Mouse (Mus musculus): ENCODE measurements around the gene Gfi1b. TPM values are rescaled to one million over a fixed set of nuclear protein-coding genes. Genes with fewer than 3 reads are reported as not detected.
A peak's percentile ranks its signal among the peaks of the same experiment; 100 is the strongest.

Gfi1b gene
- polyA plus RNA-seq, 1 experiment from 2014 or later: 2.6 TPM

DNA sequence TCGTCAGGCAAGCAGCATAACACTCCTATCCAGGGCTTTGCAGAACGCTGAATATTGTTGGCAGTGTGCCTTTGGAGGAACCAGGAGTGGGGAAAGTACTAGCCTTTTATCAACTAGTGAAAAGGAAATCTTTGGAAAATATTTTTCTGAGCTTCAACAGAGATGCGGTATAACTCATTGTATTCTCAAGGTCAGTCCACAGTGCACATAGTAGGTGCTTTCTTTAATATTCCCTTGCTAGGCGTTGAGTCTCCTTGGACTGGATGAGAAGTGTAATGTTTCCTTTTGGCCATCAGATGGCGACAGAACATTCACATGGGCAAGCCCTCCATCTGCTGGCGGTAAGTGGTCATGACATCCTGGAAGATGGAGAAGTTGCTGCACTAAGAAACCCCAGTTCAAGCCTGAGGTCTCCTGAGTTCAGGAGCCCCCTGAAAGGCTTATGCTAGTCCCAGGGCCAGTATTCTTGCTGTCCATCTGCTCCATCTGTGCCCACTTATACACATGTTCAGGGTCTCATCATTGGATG lies 36.7 kb downstream of the Gfi1b start:
- Histone ChIP-seq H3K27me3 (ENCODE audit: control insufficient read depth, insufficient read depth, low read length) (no peaks in the 10 kb centered on the region), H3K4me2 (ENCODE audit: low read depth) (no peak overlapping the region), H3K4me3 (ENCODE audit: low read depth, low read length) (no peak overlapping the region), H3K4me1 (ENCODE audit: control insufficient read depth, insufficient read depth, low read length) (peaks cover 9% of the 10 kb centered on the region; the same call in 1 of the 2 replicates), H3K36me3 (ENCODE audit: control insufficient read depth, insufficient read depth, low read length) (no peaks in the 10 kb centered on the region), H3K9ac (ENCODE audit: low read length) (no peak overlapping the region), H3K9me3 (ENCODE audit: control insufficient read depth, low read length) (no peaks in the 10 kb centered on the region), H3K27ac (ENCODE audit: low read depth, low read length) (no peak overlapping the region)
- ATAC-seq (ENCODE audit: insufficient read depth, low FRiP score, low TSS enrichment) (no peak), DNase-seq (ENCODE audit: low spot score) (peak; percentile 84)
- WGBS: 20% methylated on average over 6 of the region's 6 CpGs

GRCm38 (mm10) chr2:28583651-28584050 lies 38.1 kb downstream of the Gfi1b start, which contains the start of gene Gtf3c5:
TSS of gene Gtf3c5 (minus strand) at chr2:28583751.
- H3K9me3 ChIP-seq (ENCODE audit: control insufficient read depth, low read length): no peaks in the 10 kb centered on the region
- peaks cover 9% of the 10 kb centered on the region; the same call in 1 of the 2 replicates for H3K4me1 ChIP-seq (ENCODE audit: control insufficient read depth, insufficient read depth, low read length)
- ATAC-seq (ENCODE audit: insufficient read depth, low FRiP score, low TSS enrichment) (no peak), DNase-seq (ENCODE audit: low spot score) (no peak)
- H3K36me3 ChIP-seq (ENCODE audit: control insufficient read depth, insufficient read depth, low read length): 0 out of 2 replicates have a peak, but pooled peaks cover 2% of the 10 kb centered on the region
- H3K4me3 ChIP-seq (ENCODE audit: low read depth, low read length): peak within 1 kb of the TSS; percentile 61
- peak within 1 kb of the TSS; percentile 62 for H3K4me2 ChIP-seq (ENCODE audit: low read depth)
- H3K27me3 ChIP-seq (ENCODE audit: control insufficient read depth, insufficient read depth, low read length): no peaks in the 10 kb centered on the region
- peak within 1 kb of the TSS; percentile 83 for H3K27ac ChIP-seq (ENCODE audit: low read depth, low read length)
- 73% methylated on average over 9 of the region's 9 CpGs for WGBS
- H3K9ac ChIP-seq (ENCODE audit: low read length): peak within 1 kb of the TSS; percentile 67

- Histone ChIP-seq H3K4me3 (ENCODE audit: low read depth, low read length) (peak overlapping the region; percentile 61), H3K27me3 (ENCODE audit: control insufficient read depth, insufficient read depth, low read length) (no peaks in the 10 kb centered on the region), H3K4me2 (ENCODE audit: low read depth) (peak overlapping the region; percentile 62), H3K9ac (ENCODE audit: low read length) (peak overlapping the region; percentile 67), H3K9me3 (ENCODE audit: control insufficient read depth, low read length) (no peaks in the 10 kb centered on the region), H3K27ac (ENCODE audit: low read depth, low read length) (peak overlapping the region; percentile 83), H3K4me1 (ENCODE audit: control insufficient read depth, insufficient read depth, low read length) (peaks cover 9% of the 10 kb centered on the region; the same call in 1 of the 2 replicates), H3K36me3 (ENCODE audit: control insufficient read depth, insufficient read depth, low read length) (0 out of 2 replicates have a peak, but pooled peaks cover 2% of the 10 kb centered on the region)
- ATAC-seq (ENCODE audit: insufficient read depth, low FRiP score, low TSS enrichment) (peak; percentile 90), DNase-seq (ENCODE audit: low spot score) (peak; percentile 92)
- under 1% methylated on average over 56 of the region's 56 CpGs for WGBS
Observed at GRCm38 (mm10) chr2:28582647-28583353, 39.0 kb downstream of the Gfi1b start.

DNA sequence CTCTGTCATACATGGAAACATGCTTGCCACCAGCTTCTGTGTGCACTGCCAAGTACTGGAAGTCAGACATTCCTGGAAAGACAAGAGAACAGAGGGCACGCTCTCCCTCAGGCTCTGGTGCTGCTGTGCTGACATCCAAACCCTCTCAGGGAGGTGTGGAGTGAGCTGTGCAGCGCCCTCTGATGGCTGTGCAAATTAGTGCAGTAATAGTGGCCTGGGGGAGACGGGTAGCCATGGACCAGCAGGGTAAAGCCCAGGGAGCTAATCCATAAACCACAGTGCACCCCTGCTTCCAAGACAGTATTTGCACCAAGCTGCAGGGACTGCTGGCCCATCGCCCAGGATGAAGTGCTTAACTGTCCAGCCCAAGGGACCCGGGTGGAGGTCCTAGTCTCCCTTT lies 43.8 kb downstream of the Gfi1b start:
- no peak for ATAC-seq (ENCODE audit: insufficient read depth, low FRiP score, low TSS enrichment)
- no peak overlapping the region for H3K4me2 ChIP-seq (ENCODE audit: low read depth)
- H3K27me3 ChIP-seq (ENCODE audit: control insufficient read depth, insufficient read depth, low read length): no peaks in the 10 kb centered on the region
- H3K36me3 ChIP-seq (ENCODE audit: control insufficient read depth, insufficient read depth, low read length): peaks cover 21% of the 10 kb centered on the region
- no peak for DNase-seq (ENCODE audit: low spot score)
- no peaks in the 10 kb centered on the region for H3K9me3 ChIP-seq (ENCODE audit: control insufficient read depth, low read length)
- 73% methylated on average over 5 of the region's 5 CpGs for WGBS
- H3K9ac ChIP-seq (ENCODE audit: low read length): no peak overlapping the region
- H3K4me3 ChIP-seq (ENCODE audit: low read depth, low read length): no peak overlapping the region
- H3K4me1 ChIP-seq (ENCODE audit: control insufficient read depth, insufficient read depth, low read length): peaks cover 7% of the 10 kb centered on the region; the same call in 1 of the 2 replicates
- H3K27ac ChIP-seq (ENCODE audit: low read depth, low read length): no peak overlapping the region

DNA sequence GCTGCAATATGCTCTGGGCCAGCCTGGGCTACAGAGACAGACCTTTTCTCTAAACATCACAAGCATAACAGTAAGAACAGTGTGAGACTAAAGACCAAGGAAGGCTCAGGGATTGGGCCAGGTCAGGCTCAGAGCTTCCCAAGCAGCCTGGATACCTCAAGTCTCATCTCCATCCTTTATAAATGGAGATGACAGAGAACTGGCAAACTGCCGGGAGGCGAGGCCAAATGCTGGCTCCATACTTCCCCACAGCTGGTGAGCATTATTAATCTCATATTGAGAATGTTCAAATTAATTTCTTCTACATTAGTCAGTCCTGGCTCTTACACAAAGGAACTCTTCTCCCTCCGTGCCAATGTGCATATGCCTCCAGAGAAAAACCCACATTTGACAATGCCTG lies 45.0 kb downstream of the Gfi1b start:
- no peak overlapping the region for H3K4me2 ChIP-seq (ENCODE audit: low read depth)
- H3K4me3 ChIP-seq (ENCODE audit: low read depth, low read length): no peak overlapping the region
- H3K9me3 ChIP-seq (ENCODE audit: control insufficient read depth, low read length): no peaks in the 10 kb centered on the region
- DNase-seq (ENCODE audit: low spot score): no peak
- peaks cover 31% of the 10 kb centered on the region for H3K36me3 ChIP-seq (ENCODE audit: control insufficient read depth, insufficient read depth, low read length)
- no peak overlapping the region for H3K27ac ChIP-seq (ENCODE audit: low read depth, low read length)
- ATAC-seq (ENCODE audit: insufficient read depth, low FRiP score, low TSS enrichment): no peak
- H3K27me3 ChIP-seq (ENCODE audit: control insufficient read depth, insufficient read depth, low read length): no peaks in the 10 kb centered on the region
- H3K9ac ChIP-seq (ENCODE audit: low read length): no peak overlapping the region
- peaks cover 4% of the 10 kb centered on the region; the same call in 1 of the 2 replicates for H3K4me1 ChIP-seq (ENCODE audit: control insufficient read depth, insufficient read depth, low read length)
- WGBS: 91% methylated on average over 3 of the region's 3 CpGs

GRCm38 (mm10) chr2:28575341-28575740 lies 46.4 kb downstream of the Gfi1b start:
- no peaks in the 10 kb centered on the region for H3K27me3 ChIP-seq (ENCODE audit: control insufficient read depth, insufficient read depth, low read length)
- H3K4me1 ChIP-seq (ENCODE audit: control insufficient read depth, insufficient read depth, low read length): no peaks in the 10 kb centered on the region
- peaks cover 39% of the 10 kb centered on the region for H3K36me3 ChIP-seq (ENCODE audit: control insufficient read depth, insufficient read depth, low read length)
- H3K27ac ChIP-seq (ENCODE audit: low read depth, low read length): no peak overlapping the region
- DNase-seq (ENCODE audit: low spot score): no peak
- no peak overlapping the region for H3K4me3 ChIP-seq (ENCODE audit: low read depth, low read length)
- ATAC-seq (ENCODE audit: insufficient read depth, low FRiP score, low TSS enrichment): no peak
- no peaks in the 10 kb centered on the region for H3K9me3 ChIP-seq (ENCODE audit: control insufficient read depth, low read length)
- H3K9ac ChIP-seq (ENCODE audit: low read length): no peak overlapping the region
- WGBS: 85% methylated on average over 4 of the region's 4 CpGs
- no peak overlapping the region for H3K4me2 ChIP-seq (ENCODE audit: low read depth)

DNA sequence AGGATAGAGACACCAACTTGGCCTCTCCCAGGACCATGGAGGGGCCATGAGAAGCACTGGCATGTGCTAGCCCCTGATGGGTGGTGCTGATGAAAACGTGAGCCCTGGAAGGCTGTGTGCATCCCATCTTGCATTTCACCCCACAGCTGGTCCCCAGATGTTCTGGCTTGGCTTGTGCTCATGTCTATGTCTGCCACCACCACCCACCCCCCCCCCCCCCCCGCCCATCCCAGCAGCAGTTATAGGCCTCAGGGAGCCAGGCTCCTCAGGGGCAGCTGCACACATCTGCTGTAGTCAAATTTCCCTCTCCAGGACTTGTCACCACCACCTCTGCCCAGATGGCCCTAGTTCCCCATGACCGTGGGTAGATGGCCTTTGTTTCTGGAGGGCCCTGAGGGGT lies 51.9 kb downstream of the Gfi1b start:
- ATAC-seq (ENCODE audit: insufficient read depth, low FRiP score, low TSS enrichment): no peak
- no peaks in the 10 kb centered on the region for H3K27me3 ChIP-seq (ENCODE audit: control insufficient read depth, insufficient read depth, low read length)
- H3K4me2 ChIP-seq (ENCODE audit: low read depth): no peak overlapping the region
- H3K36me3 ChIP-seq (ENCODE audit: control insufficient read depth, insufficient read depth, low read length): peaks cover 48% of the 10 kb centered on the region
- no peak overlapping the region for H3K27ac ChIP-seq (ENCODE audit: low read depth, low read length)
- H3K4me1 ChIP-seq (ENCODE audit: control insufficient read depth, insufficient read depth, low read length): no peaks in the 10 kb centered on the region
- no peak overlapping the region for H3K4me3 ChIP-seq (ENCODE audit: low read depth, low read length)
- DNase-seq (ENCODE audit: low spot score): no peak
- no peaks in the 10 kb centered on the region for H3K9me3 ChIP-seq (ENCODE audit: control insufficient read depth, low read length)
- H3K9ac ChIP-seq (ENCODE audit: low read length): no peak overlapping the region
- WGBS: 42% methylated on average over 2 of the region's 3 CpGs

DNA sequence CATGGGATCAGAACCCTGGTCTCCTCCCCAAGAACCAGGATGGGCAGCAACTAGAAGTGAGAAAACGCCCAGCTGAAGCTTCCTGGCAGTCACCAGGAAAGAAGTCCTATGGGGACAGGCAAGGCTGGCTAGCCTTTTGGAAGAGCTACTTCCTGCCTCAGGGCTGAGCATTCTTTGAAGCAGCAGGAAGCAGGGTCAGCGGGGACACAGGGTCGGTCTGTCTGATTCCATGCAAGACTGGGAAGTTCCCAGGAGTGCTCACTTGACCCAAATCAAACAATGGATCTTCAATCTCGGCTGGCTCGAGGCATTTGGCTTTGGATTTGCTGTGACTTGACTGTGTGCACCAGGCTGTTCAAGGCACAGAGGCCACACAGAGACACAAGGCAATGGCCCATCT lies 55.2 kb downstream of the Gfi1b start:
- peaks cover 26% of the 10 kb centered on the region for H3K36me3 ChIP-seq (ENCODE audit: control insufficient read depth, insufficient read depth, low read length)
- no peak overlapping the region for H3K9ac ChIP-seq (ENCODE audit: low read length)
- no peaks in the 10 kb centered on the region for H3K4me1 ChIP-seq (ENCODE audit: control insufficient read depth, insufficient read depth, low read length)
- ATAC-seq (ENCODE audit: insufficient read depth, low FRiP score, low TSS enrichment) (no peak), DNase-seq (ENCODE audit: low spot score) (no peak)
- no peak overlapping the region for H3K27ac ChIP-seq (ENCODE audit: low read depth, low read length)
- no peak overlapping the region for H3K4me2 ChIP-seq (ENCODE audit: low read depth)
- no peaks in the 10 kb centered on the region for H3K27me3 ChIP-seq (ENCODE audit: control insufficient read depth, insufficient read depth, low read length)
- WGBS: 74% methylated on average over 5 of the region's 5 CpGs
- no peaks in the 10 kb centered on the region for H3K9me3 ChIP-seq (ENCODE audit: control insufficient read depth, low read length)
- no peak overlapping the region for H3K4me3 ChIP-seq (ENCODE audit: low read depth, low read length)

DNA sequence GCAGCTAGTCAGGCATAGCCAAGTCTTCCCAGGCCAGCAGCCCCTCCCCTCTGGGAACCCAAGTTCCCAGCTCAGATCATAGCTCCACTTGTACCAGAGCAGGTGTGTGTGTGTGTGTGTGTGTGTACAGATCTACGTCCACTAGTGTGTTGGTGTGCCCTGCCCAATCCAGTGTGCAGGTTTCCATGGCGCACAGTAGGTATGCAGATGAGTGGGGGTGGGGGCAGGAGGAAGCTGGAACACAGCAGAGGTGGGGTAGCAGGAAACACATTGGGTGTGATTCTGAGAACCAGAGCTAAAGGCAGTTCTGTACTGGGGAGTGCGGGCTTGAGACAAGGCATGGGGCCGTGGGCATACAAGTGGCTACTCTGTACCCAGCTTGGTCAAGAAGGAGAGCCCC lies 57.4 kb downstream of the Gfi1b start:
- H3K27me3 ChIP-seq (ENCODE audit: control insufficient read depth, insufficient read depth, low read length): no peaks in the 10 kb centered on the region

More for the DNA sequence above, 57.4 kb downstream of the Gfi1b start:
- ATAC-seq (ENCODE audit: insufficient read depth, low FRiP score, low TSS enrichment) (no peak), DNase-seq (ENCODE audit: low spot score) (no peak)
- H3K9ac ChIP-seq (ENCODE audit: low read length): no peak overlapping the region
- H3K4me2 ChIP-seq (ENCODE audit: low read depth): no peak overlapping the region
- no peak overlapping the region for H3K4me3 ChIP-seq (ENCODE audit: low read depth, low read length)
- WGBS: 83% methylated on average over 4 of the region's 4 CpGs
- H3K36me3 ChIP-seq (ENCODE audit: control insufficient read depth, insufficient read depth, low read length): peaks cover 19% of the 10 kb centered on the region
- no peaks in the 10 kb centered on the region for H3K4me1 ChIP-seq (ENCODE audit: control insufficient read depth, insufficient read depth, low read length)
- no peak overlapping the region for H3K27ac ChIP-seq (ENCODE audit: low read depth, low read length)
- no peaks in the 10 kb centered on the region for H3K9me3 ChIP-seq (ENCODE audit: control insufficient read depth, low read length)

Measured in neural tube, embryonic 11.5 days (tissue).